Mouse (Mus musculus): ENCODE measurements around the gene Tex261.

DNA sequence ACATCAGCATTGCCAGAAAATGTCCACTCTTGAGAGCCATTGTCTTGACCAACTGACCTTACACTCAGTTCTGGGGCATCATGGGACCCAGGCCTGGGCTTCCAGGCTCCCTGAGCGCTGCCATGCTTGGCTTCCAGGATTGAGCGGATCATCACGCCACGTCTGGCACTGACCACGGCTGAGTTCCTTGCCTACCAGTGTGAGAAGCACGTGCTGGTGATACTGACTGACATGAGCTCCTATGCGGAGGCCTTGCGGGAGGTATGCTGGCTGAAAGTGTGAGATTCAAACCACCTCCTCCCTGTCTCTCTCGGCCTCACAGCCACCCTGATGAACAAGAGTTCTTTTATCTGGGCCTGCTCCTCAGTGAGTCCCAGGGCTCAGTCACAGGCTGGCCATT lies 19.6 kb downstream of the Tex261 start:
- TF ChIP-seq CTCF (IDR thresholded peaks at IDR 0.05; ENCODE audit: extremely low read depth, insufficient read length, insufficient replicate concordance, low read depth, low read length) = no peak
- no peak for TF ChIP-seq POLR2A (IDR thresholded peaks at IDR 0.05; ENCODE audit: low read depth, low read length)

Measured in small intestine, adult 2 months (tissue).